Mouse (Mus musculus): ENCODE measurements around the gene Alg2.

The Alg2 gene

DNA sequence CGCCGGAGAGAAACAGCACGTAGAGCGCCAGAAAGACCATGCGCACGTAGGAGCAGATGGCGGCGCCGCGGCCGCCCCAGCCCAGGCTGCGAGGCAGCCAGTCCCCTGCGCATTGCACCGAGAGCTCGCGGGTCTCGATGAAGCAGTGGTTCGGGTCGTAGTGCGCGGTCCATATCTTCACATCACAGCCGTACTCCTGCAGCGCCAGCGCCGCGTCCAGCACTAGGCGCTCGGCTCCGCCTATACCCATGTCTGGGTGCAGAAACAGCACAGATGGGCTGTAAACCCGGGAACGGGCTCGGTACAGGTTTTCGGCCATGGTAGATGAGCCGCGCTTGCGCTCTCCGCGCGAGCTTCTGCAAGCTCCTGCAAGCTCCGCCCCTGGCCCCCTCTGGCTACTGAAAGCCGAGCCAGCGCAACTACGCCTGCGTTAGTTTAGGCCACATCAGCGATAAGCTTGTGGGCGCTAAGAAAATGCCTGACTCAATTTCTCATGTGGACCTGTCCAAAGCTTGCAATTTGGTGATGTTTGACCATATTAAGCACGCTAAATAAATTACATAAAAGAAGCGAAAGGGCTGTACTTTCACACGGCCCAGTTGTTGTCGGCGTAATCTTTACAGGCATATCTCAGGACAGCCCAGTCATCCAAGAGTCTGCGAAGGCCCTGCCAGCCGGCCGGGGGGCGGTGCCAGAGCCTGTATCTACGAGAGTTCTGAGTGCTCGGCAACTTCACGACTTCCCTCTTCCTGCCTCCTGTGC is at the start of gene Alg2, which contains the start of gene Sec61b:
Gene Alg2 (minus strand): TSS at position 366 of the 762 bp plus-strand sequence.
Gene Sec61b (plus strand): TSS at position 691 of the 762 bp plus-strand sequence.
- peak; percentile 99 for DNase-seq (ENCODE audit: low read depth, low spot score)

DNA sequence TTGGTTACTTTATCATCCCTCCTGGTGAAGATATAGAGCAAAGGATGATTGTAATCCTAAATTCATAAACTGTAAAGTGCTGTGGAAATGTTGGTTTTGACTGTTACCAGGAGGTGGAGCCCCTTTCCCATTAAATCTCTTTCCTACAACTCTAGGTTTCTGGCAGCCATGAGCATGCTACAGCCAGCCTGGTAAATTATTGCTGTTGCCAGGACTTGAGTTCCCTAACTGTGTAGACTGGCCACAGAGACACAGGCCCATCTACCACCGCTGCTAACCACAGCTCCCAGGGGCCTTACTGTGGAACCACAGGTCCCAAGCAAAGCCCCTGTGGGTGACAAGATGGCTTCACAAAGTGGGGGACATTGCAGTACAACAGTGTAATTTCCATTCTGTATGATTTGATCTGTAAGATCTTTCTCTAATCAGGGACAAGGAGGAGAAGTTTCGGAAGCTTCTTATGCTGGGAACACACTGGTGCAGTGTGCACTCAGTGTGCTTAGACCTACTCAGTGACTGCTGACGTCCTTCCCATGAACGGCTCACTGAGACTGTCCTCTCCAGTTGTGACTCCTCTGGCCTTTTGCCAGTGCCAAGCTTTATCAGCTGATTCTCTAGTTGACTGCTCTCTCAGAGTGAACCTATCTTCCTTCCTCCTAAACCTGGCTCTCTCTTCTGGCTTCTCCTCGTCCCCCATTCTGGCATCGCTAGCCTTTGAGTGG is 47.9 kb upstream of the Alg2 start:
- DNase-seq (ENCODE audit: low read depth, low spot score), result peak; percentile 12

DNA sequence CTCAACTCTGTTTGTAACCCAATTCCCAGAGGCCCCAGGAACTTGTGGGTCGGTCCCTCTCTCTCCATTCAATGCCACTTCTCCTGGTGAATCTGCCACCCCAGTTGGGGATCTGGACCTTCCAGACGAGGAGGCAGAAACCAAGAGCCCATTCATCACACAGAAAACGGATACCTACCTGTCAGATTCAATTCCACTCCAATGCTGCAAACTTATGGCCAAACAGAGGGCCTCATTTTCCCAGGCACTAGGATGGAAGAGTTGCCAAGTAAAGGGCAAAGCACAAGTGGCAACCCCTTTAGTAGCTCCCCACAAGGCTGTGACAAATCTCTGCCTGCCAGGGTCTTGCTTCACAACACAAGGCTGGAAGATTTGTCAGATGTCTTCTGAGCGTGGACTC is 45.9 kb upstream of the Alg2 start:
- DNase-seq (ENCODE audit: low read depth, low spot score), result no peak

DNA sequence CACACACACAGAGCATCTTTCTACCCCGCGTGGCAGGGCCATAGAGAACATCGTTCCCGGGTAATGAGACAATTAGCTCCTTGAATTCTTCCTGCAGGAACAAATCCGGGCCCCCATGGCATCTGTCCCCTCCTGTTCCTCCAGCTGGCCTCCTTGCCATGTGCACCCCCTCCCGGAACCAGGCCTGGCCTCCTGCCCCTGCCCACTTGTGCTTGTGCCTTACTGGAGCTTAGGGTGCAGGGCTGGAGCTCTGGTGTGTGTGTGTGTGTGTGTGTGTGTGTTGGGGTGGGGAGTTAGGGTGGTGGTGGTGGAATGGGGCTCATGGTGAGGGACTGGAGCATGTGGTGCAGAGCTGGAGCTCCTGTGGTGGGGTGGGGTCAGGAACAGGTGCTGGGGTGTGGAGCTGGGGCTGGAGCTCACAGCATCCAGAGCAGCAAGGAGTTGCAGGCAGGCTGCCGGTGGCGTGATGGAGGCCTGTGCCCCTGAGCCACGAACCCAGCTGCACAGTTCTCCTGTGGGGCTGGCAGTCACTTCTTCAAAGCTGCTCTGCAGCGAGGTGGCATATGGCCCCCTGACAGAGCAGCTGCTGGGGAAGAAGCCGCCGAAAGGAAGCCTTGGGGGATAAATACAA is 44.5 kb upstream of the Alg2 start:
- DNase-seq (ENCODE audit: low read depth, low spot score), result no peak

DNA sequence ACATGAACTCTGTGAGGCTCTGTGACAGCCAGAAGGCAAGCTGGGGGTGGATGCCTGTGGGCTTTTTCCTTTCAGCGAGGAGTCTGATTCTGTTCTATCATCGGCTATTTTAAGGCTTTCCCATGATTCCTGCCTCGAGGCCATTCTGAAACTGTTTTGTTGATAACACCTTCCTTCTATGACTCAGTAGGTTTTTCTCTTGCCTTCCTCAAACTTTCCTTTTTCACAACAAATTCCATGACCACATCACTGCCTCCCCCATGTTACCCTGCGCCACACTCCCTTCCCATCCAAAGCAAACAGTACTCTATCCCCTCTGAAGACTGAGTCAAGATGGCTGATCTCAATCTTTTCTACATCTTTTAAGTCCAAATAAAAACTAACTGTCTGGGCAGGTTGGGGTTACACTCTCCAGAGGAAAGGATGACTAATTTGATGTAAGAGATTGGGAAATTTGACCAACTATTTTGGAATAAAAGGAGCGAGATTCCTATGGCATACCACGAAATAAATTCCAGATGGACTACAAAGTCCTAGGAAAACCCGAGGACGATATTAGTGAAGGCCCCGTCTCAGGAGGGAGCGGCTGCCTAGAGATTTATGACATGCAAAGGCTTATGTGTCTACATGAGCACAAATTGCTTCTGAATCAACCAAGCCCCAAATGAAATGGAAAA is 30.8 kb upstream of the Alg2 start:
- DNase-seq (ENCODE audit: low read depth, low spot score), result no peak

DNA sequence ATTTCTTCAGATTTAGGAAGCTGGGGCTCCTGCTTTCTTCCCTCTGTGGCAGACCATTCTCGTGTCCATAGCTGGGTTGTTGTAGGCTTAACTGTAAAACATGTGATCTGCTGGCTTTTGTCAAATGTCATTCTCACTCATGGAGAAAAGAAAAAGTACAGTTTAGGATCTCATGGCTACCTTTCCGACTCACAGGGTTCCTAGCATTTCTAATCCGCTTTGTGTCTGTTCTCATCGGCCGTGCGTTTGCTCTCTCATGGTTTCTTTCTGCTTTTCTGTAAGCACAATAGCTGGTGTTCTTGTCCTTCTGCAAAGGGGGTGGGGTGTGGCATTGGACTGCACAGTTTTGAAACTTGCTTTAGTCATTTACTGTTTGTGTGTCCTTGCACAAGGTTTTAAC is 28.9 kb upstream of the Alg2 start:
- DNase-seq (ENCODE audit: low read depth, low spot score), result no peak

DNA sequence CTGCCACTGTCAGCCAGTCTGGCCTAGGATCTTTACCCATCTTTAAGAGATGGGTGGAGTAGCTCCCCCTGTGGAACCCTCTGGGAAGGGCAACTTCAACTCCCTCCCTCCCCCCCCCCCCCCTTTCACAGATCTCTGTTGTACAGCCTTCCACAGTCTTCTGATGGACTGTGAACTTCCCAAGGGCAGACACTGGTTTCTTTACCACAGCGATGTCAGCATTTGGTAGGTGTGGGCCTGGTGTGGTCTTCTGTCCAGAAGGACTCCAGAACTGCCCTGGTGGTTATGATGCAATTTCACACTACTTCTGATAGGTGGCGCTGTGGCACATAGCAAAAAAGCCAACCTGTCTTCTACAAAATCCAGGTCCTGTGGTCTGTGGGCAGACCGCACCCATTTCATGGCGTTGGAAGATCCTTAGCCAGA is 28.4 kb upstream of the Alg2 start:
- peak; percentile 71 for DNase-seq (ENCODE audit: low read depth, low spot score)

DNA sequence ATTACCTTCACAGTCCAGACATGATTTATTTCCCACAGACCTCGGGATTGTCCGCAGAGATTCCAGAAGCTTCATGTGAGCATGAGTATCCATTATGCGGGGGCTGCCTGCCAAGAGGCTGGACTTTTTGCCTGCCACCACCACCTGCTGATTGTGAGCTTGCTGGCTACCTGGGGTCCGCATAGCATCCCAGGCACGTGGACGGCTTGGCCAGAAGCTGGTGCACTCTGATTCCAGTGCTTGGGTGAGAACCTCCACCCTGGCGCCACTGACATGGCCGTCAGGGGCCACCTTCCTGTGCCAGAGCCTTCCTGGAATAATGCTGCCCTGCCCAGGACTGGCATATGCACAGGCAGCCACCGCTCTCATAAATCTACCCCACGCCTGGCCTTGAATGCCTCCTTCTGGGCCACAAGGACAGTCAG is 25.0 kb upstream of the Alg2 start:
- no peak for DNase-seq (ENCODE audit: low read depth, low spot score)

DNA sequence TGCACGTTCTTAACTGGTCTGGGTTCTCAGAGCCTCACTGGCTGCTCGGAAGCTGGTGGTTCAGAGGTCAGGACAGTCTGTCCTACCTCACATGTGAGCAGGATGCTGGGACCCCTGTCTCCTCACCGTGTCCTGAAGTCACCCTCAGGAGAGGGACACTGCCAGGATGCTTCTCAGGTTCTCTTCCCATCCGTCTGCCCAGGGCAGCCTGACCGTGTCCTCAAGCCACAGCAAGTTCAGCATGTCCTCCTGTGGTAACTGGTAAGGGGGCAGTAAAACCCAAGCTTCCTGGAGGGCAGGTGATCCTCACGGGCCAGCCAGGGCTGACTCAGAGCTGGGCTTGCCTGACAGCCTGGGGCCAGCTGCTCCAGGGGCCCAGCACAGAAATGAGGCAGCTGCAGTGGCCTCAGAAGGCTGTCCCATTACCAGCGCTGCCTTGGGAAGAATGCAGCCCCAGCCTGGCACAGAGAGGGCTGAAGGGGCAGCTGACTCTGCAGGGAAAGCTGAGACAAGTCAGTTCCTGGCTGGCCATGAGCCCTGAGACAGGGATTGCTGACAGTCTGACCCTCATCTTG is 23.8 kb upstream of the Alg2 start:
- DNase-seq (ENCODE audit: low read depth, low spot score), result no peak

DNA sequence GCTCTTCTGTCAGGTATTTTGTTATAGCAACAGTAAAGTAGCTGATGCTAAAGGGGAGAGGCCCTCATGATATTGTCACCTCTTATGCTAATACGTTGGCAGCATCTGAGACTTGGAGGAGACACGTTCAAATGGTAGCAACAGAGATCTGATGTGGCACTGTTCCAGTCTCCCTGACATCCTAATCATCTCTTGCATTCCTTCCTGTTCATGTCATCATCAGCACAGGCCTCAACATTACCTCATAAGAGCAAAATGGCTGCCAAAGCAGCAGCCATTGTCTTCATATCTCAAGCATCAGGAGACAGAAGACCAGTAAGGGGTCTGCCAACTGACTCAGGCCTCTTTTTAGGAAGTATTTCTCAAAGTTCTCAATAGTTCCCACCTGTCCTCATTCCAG is 20.6 kb upstream of the Alg2 start:
- no peak for DNase-seq (ENCODE audit: low read depth, low spot score)

DNA sequence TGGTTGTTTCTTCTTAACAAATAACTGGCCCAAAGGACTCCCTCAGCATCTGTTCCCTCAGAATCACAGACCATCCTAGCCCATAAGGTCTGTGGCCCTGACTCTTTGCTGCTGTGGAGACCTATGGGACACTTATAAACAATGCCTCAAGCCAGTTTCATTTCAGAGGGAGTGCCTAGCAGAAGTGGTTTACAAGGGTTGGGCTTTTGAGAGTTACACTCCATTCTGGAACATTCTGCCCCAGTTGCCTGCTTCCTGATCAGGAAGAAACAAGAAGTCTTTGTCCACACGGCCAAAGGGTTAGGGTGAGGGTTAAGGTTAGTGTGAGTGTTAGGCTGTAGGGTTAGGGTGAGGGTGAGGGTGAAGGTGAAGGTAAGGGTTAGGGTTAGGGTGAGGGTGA is 20.0 kb upstream of the Alg2 start:
- no peak for DNase-seq (ENCODE audit: low read depth, low spot score)

DNA sequence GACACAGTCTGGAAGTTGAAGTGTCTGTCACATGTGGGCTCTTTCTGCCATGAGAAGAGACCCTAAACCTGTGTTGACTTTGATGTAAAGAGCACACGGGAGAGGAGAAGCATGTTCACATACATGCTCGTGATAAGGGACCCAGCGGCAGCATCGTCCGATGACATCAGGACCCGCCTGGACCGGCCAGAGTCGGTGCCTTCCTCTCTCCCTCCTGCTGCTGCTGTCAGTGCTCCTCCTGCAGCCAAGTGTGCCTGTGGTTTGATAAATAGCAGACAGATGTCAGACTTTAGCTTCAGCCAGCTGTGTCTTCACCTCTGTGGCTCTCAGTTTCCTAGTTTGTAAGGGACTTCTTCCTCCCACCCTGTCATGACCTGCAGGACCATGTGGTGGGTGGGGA is 19.3 kb upstream of the Alg2 start:
- no peak for DNase-seq (ENCODE audit: low read depth, low spot score)

DNA sequence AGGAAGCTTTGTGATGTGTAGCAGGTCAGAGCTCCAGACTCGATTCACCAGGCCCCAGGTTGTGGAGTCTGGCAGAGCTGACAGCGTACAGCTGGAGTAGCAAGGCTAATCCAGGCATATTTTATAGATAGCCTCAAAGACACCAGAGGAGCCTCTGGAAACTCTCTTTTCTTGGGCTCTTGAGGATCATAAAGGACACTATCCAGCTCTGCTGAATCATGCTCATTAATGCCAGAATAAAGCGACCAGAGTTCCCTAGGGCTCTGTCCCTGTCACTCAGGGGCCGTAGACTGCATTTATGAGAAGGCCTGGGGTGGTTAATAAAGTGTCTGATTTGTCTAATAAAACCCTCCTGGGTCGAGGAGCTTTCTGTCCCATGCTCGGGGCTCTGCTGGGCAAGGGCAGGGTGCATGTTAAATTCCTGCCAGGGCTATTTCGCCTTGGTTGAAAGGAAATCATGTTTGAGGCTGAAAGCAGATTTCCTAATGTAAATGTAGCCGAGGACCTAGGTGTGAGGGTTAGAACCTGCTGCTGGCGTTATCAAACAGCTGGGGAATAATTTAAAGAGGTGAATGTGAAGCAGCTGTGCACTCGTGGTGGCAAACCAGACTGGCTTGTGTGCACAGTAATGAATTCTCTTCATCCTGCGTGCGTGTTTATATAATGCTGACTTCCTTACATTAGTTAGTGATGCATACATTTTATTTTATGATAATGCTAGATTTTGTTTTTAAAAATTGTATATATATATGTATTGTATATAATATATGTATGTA is 18.4 kb upstream of the Alg2 start:
- DNase-seq (ENCODE audit: low read depth, low spot score), result no peak

DNA sequence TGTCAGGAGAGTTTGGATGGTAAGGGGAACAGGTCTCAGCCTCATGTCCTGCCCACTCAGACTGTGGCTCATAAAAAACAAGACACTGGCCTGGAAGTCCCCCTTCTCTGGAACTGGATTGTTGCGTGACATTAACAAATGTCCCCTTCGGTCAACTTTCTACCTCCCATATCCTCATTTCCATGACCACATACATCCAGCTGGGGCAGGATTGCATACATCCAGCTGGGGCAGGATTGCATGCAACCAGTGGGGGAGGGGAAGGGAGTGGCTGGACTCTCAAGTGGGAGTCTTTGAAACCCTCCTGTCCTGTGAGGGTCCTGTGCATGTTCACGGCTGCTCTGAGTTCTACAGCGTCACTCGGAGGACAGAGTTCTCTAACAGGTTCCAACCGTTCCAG is 17.1 kb upstream of the Alg2 start:
- DNase-seq (ENCODE audit: low read depth, low spot score), result no peak

DNA sequence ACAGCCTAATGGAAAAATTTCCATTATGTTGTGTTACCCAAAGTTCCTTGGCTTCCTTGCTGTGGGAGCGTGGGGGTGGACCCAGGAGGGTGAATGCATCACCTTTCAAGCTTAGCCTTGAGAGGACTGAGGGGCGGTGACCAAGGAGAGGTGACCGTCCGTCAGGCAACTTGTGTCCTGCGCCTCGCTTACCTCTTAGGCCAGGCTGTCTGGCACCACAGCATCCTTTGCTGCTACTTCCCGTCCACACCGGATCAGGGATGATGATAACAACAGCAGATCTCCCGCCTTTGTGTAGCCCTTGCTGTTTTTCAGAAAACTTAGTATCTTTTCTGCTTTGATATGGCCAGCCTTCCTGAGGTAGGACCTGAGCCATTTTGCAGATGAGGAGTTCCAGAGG is 6.4 kb upstream of the Alg2 start:
- DNase-seq (ENCODE audit: low read depth, low spot score), result no peak

DNA sequence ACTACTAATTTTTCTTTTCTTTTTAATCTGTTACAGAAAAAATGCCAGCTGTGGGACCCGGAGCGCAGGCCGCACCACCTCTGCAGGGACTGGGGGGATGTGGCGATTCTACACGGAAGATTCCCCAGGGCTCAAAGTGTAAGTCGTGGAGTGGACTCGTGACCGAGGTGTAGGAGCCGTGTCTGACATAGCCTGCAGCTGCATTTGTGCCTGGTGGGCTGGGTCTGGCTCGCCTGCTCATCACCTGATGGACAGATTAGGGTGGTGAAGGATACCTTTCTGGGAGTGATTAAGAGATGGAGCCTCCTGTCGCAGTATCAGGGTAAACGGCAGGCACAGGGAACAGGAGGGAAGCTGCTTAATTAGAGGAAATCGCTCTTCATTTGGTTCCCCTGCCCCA is 6.0 kb upstream of the Alg2 start:
- DNase-seq (ENCODE audit: low read depth, low spot score), result no peak

DNA sequence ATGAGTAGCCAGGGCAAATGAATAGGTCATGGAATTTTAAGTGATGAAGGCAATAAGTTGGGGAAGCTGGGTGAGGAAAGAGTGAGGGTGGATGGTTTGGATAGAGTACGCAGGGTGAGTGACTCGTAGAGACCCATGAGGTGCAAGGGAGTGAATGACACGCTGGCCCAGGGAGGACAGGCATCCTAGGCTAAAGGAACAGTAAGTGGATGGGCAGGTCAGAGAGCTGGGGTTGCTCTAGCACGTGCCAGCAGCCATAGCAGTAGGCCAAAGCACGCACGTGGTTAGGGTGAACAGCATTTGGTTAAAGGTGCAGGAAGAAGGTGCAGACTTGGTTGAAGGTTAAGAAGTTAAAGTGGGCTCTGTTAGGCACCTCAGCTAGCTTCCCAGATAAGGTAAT is 3.4 kb upstream of the Alg2 start:
- no peak for DNase-seq (ENCODE audit: low read depth, low spot score)

DNA sequence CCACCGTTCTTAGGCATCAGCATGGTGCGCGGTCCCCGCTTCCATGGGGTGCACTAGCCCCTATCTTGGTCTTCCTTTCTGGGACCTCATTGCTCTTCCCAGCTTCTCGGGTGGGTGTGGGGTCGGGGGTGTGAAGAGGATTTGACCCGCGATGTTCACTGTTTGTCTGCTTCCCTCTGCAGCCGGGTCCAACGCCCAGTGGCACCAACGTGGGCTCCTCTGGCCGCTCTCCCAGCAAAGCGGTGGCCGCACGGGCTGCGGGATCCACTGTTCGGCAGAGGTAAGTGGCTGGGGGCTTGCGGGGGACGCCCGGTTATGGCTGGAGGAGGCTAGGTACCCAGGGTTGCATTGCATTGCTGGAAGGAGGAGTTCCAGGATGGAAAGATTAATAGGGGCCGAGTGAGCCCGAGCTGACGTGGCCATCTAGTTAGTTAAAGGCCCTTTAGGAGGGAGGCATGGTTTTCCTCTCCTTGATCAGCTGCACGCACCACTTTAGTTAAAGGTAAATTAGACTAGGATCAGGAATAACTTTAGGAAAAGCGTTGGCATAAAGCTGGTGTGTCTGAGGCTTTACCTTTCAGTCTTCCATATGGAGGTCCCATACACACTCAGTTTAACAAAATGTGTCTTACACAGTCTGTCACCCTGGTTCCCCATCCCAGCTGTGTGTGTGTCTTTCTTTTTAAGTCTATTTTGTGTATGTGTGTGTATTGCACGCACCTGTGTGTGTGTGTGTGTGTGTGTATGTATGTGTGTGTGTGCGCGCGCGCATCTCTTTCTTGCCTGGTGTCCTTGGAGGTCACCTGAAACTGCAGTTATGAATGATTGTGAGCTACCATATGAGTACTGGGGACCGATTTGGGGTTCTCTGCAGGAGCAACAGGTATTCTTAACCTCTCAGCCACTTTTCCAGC is 854 bp upstream of the Alg2 start:
- DNase-seq (ENCODE audit: low read depth, low spot score), result peak; percentile 6

DNA sequence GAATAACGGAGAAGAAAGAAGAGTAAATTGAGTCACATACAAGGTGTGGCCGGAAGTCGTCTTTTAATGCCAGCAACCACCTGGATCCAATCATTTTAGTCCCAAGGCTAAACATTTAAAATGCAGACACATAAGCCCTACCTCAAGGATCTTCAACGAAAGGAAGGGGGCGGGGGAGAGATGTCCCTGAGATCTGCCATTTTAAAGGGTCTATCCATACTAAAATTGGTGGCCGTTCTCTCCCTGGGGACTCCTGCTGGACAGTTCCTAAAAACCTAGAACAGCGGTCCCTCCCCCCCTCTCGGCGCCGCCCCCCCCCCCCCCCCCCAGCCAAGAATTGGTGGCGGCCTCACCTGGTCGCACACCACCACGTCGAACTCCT is 556 bp downstream of the Alg2 start:
- DNase-seq (ENCODE audit: low read depth, low spot score), result no peak

DNA sequence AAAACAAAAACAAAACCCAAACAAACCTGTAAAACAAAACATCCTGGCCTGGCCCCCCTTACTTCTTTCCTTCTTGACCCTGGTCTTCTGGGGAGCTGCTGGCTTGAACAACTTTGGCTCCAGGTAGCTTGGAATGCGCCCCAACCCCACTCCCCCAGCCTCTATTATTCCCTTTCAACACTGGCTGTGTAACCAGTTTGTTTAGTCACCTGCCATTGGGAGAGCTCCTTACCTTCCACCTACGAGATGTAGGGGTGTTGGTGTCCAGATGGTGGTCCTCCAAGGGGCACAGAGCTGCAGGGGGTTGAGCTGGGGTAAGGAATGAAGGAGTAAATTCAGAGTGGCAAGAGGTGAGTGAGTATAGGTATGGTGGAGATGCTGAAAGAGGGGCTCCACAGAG is 6.9 kb downstream of the Alg2 start:
- DNase-seq (ENCODE audit: low read depth, low spot score), result no peak

Measured in CD4-positive, CD25-positive, alpha-beta regulatory T cell, adult 2 months (primary cell).